8 mouse cellular contexts compared by ENCODE assay signal in the genomic region with DNA sequence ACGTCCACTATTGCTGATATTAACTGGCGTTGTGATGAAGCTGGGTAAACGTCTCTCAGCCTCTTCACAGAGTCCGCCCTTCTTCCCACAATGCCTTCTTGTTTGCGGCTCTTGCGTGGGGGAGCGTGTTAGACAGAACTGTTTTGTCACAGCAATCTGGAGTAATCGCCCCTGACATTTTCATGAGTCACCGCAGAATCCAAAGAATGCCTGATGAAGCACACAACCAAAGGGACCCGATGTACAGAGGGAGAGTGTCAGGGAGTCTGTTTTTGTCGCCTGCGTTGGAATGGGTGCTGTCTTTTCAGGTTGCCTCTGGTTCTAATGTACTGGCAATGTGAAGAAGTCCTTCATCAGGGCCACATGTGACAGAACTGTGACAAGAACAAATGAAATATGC.
DNase-seq lines count a peak whose midpoint lies in the region; TF ChIP-seq lines count a peak whose summit lies in the region.
"Had no signal": no experiment of that assay in that cellular context is flagged by ENCODE, and none has a peak within 500 bp of the region (broad histone marks: within the 10 kb centered on the region; RNA-seq: fewer than 3 reads in every experiment).

No protein-coding gene starts in this region.

- WGBS in lung, adult 2 months, result 70% methylated on average over 12 of the region's 12 CpGs

- no peak for TF ChIP-seq CTCF in lung, adult 2 months (IDR thresholded peaks at IDR 0.05; ENCODE audit: insufficient read depth, low read length)

- H3K4me1 ChIP-seq in lung, adult 2 months (ENCODE audit: control insufficient read depth, insufficient read depth, low read length), result no peaks in the 10 kb centered on the region

- no peak overlapping the region for H3K4me3 ChIP-seq in lung, adult 2 months (replicated peaks; ENCODE audit: extremely low read depth, low read depth, low read length)

- DNase-seq in kidney, postnatal 10 days, result peak; percentile 22
- DNase-seq in kidney, postnatal 36 days, result no peak
- DNase-seq in Muller cell, postnatal 12 days (ENCODE audit: inconsistent ontology term), result peak; percentile 95
- DNase-seq in adrenal gland, postnatal 25 days, result peak; percentile 46
- DNase-seq in left cerebral cortex, adult 9 months (ENCODE audit: low spot score in 2 of 2), result peak; percentile 56 to 82
- DNase-seq in gastrocnemius, postnatal 36 days, result no peak
- no peak for DNase-seq in lung, adult 2 months
- DNase-seq: cerebellum, adult 18-20 months had no signal

- TF ChIP-seq POLR2A in lung, adult 2 months (IDR thresholded peaks at IDR 0.05; ENCODE audit: borderline replicate concordance, extremely low read depth, low read depth, low read length), result no peak

- intact Hi-C loops in gastrocnemius, postnatal 36 days (cut with DNase I), result no loop called here

Comparison
In these comparisons a context has a peak if more than half of its experiments do, and no peak if none do; other contexts are left out.
1. DNase-seq: peak in kidney, postnatal 10 days (single experiment), Muller cell, postnatal 12 days (single experiment), adrenal gland, postnatal 25 days (single experiment) and left cerebral cortex, adult 9 months (2 of 2); none in kidney, postnatal 36 days (0 of 2), gastrocnemius, postnatal 36 days (0 of 2) and lung, adult 2 months (single experiment).